Mouse (Mus musculus) heart, embryonic 14.5 days (tissue): ENCODE data around the gene Galt. TPM values are rescaled to one million over a fixed set of nuclear protein-coding genes. Genes with fewer than 3 reads are reported as not detected.

Experiments used
- ATAC-seq: fragments of 200-750 bp; cut with Nextera tagmentation; 2 replicates; pipeline ENCODE4 v1.8.0; 2017; ENCODE audit warnings: low read depth, moderate TSS enrichment; ENCODE audit not compliant: insufficient number of reproducible peaks, insufficient read depth, low FRiP score
- H3K27ac ChIP-seq, 2 experiments: fragments of 200-500 bp in 1 of 2; fragments of 300-500 bp in 1 of 2; sonication (generic) in 1 of 2; replicated peaks in 1 of 2; 2 replicates each; pipeline ENCODE4 v1.5.1; 2012 to 2014; ENCODE audit warnings: low read depth in 2 of 2, low read length in 2 of 2, control low read depth in 1 of 2, mild to moderate bottlenecking in 1 of 2, mixed read lengths in 1 of 2; ENCODE audit not compliant: control insufficient read depth in 1 of 2, insufficient read depth in 1 of 2
- H3K27me3 ChIP-seq: fragments of 300-500 bp; sonication (generic); 2 replicates; pipeline ENCODE4 v1.6.1; 2014; ENCODE audit warnings: mild to moderate bottlenecking, low read length, control low read depth; ENCODE audit not compliant: control insufficient read depth, insufficient read depth
- H3K36me3 ChIP-seq: fragments of 300-500 bp; sonication (generic); 2 replicates; pipeline ENCODE4 v1.6.1; 2014; ENCODE audit warnings: mild to moderate bottlenecking, control low read depth, low read length, mixed read lengths; ENCODE audit not compliant: control insufficient read depth, insufficient read depth
- H3K4me1 ChIP-seq, 2 experiments: fragments of 200-500 bp in 1 of 2; fragments of 300-500 bp in 1 of 2; sonication (generic) in 1 of 2; 2 replicates each; pipeline ENCODE4 v1.6.1; 2012 to 2014; ENCODE audit warnings: low read length in 2 of 2, control low read depth in 1 of 2, mixed read lengths in 1 of 2; ENCODE audit not compliant: control insufficient read depth in 2 of 2, insufficient read depth in 2 of 2
- H3K4me2 ChIP-seq: fragments of 300-500 bp; sonication (generic); 2 replicates; pipeline ENCODE4 v1.6.1; 2014; ENCODE audit warnings: mild to moderate bottlenecking, low read length
- H3K4me3 ChIP-seq, 2 experiments: fragments of 200-500 bp in 1 of 2; fragments of 300-500 bp in 1 of 2; sonication (generic) in 1 of 2; 2 replicates each; pipeline ENCODE4 v1.5.1; 2012 to 2014; ENCODE audit warnings: low read length in 2 of 2, mild to moderate bottlenecking in 2 of 2, control low read depth in 1 of 2, low read depth in 1 of 2, moderate library complexity in 1 of 2; ENCODE audit not compliant: control insufficient read depth in 1 of 2, insufficient read depth in 1 of 2
- H3K9ac ChIP-seq: fragments of 300-500 bp; sonication (generic); 2 replicates; pipeline ENCODE4 v1.6.1; 2014; ENCODE audit warnings: mild to moderate bottlenecking, low read length
- H3K9me3 ChIP-seq: fragments of 300-500 bp; sonication (generic); 2 replicates; pipeline ENCODE4 v1.6.1; 2016; ENCODE audit warnings: low read length, control low read depth; ENCODE audit not compliant: control insufficient read depth
- WGBS: fragments of 180-500 bp; shearing (Covaris S2); extraction: QIAGEN DNeasy Blood & Tissue Kit; methylation state at CpG from one replicate; pipeline ENCODE4 v1.1.7; 2014; 5-methylcytosine and 5-hydroxymethylcytosine counted together
- polyA plus RNA-seq: library from polyadenylated mRNA; unstranded; fragments of >200 nt; fragmentation: Nextera tagmentation; extraction: Ambion mirVana; gene quantifications from 2 replicates; pipeline ENCODE4 v1.2.1, GENCODE M21; 2014

Galt gene
- polyA plus RNA-seq, 1 experiment from 2014 or later: 59.6 TPM

- no peaks in the 10 kb centered on the region for H3K27me3 ChIP-seq
- peak overlapping the region; percentile 72; the same call in 1 of the 2 replicates for H3K9ac ChIP-seq
- no peak overlapping the region for H3K4me3 ChIP-seq
- peaks cover 34 to 50% of the 10 kb centered on the region in 2 experiments for H3K4me1 ChIP-seq
- H3K9me3 ChIP-seq: no peaks in the 10 kb centered on the region
- WGBS: 91% methylated on average over 4 of the region's 4 CpGs
- peak overlapping the region; percentile 96 to 98 for H3K27ac ChIP-seq
- peaks cover 28% of the 10 kb centered on the region for H3K36me3 ChIP-seq
- no peak for ATAC-seq
- H3K4me2 ChIP-seq: no peak overlapping the region
Measured at GRCm38 (mm10) chr4:41758701-41759100, 3.7 kb downstream of the Galt start.

GRCm38 (mm10) chr4:41759206-41759605 is 4.2 kb downstream of the Galt start:
- H3K9ac ChIP-seq: peak overlapping the region; percentile 72; the same call in 1 of the 2 replicates
- peaks cover 34 to 50% of the 10 kb centered on the region in 2 experiments for H3K4me1 ChIP-seq
- peak overlapping the region; percentile 96 to 98 for H3K27ac ChIP-seq
- no peaks in the 10 kb centered on the region for H3K9me3 ChIP-seq
- no peak for ATAC-seq
- no peak overlapping the region for H3K4me3 ChIP-seq
- peak overlapping the region; percentile 79 for H3K4me2 ChIP-seq
- 39% methylated on average over 9 of the region's 9 CpGs for WGBS
- peaks cover 28% of the 10 kb centered on the region for H3K36me3 ChIP-seq
- H3K27me3 ChIP-seq: no peaks in the 10 kb centered on the region

GRCm38 (mm10) chr4:41759656-41760287 is 4.7 kb downstream of the Galt start:
- H3K4me1 ChIP-seq: peaks cover 33 to 48% of the 10 kb centered on the region in 2 experiments
- H3K9me3 ChIP-seq: no peaks in the 10 kb centered on the region
- 11% methylated on average over 6 of the region's 6 CpGs for WGBS
- H3K4me3 ChIP-seq: peak overlapping the region; percentile 49 to 62
- H3K36me3 ChIP-seq: peaks cover 28% of the 10 kb centered on the region
- H3K27me3 ChIP-seq: no peaks in the 10 kb centered on the region
- peak overlapping the region; percentile 72 for H3K9ac ChIP-seq
- no peak; the same call in 1 of the 2 replicates for ATAC-seq
- peak overlapping the region; percentile 96 to 98 for H3K27ac ChIP-seq
- H3K4me2 ChIP-seq: peak overlapping the region; percentile 79

GRCm38 (mm10) chr4:41760288-41760721 is 5.3 kb downstream of the Galt start:
- peak; percentile 92 for ATAC-seq
- Histone ChIP-seq H3K4me3 (peak overlapping the region; percentile 49 to 62), H3K27ac (peak overlapping the region; percentile 96 to 98), H3K27me3 (no peaks in the 10 kb centered on the region), H3K4me2 (peak overlapping the region; percentile 79), H3K36me3 (peaks cover 28% of the 10 kb centered on the region), H3K9me3 (no peaks in the 10 kb centered on the region), H3K9ac (peak overlapping the region; percentile 72), H3K4me1 (peaks cover 30 to 46% of the 10 kb centered on the region in 2 experiments)
- 2% methylated on average over 14 of the region's 15 CpGs for WGBS

- Histone ChIP-seq H3K9ac (peak overlapping the region; percentile 72), H3K4me3 (peak overlapping the region; percentile 49 to 62), H3K27me3 (no peaks in the 10 kb centered on the region), H3K4me2 (peak overlapping the region; percentile 79), H3K27ac (peak overlapping the region; percentile 84 to 96), H3K36me3 (peaks cover 29% of the 10 kb centered on the region), H3K9me3 (no peaks in the 10 kb centered on the region), H3K4me1 (peaks cover 30 to 46% of the 10 kb centered on the region in 2 experiments)
- ATAC-seq: no peak
- 71% methylated on average over 4 of the region's 4 CpGs for WGBS
Measured at GRCm38 (mm10) chr4:41760911-41761310, 5.9 kb downstream of the Galt start.

- Histone ChIP-seq H3K9ac (peak overlapping the region; percentile 72), H3K4me1 (peaks cover 26 to 41% of the 10 kb centered on the region in 2 experiments), H3K9me3 (no peaks in the 10 kb centered on the region), H3K4me3 (peak overlapping the region; percentile 7 to 49; a peak in 3 of 4 replicates), H3K27ac (peak overlapping the region; percentile 84 to 96), H3K27me3 (no peaks in the 10 kb centered on the region), H3K36me3 (peaks cover 35% of the 10 kb centered on the region), H3K4me2 (peak overlapping the region; percentile 79)
- no peak for ATAC-seq
Measured at GRCm38 (mm10) chr4:41761680-41762079, 6.7 kb downstream of the Galt start.

GRCm38 (mm10) chr4:41762099-41762687 is 7.2 kb downstream of the Galt start:
- WGBS: 38% methylated on average over 8 of the region's 8 CpGs
- H3K4me3 ChIP-seq: peak overlapping the region; percentile 7 to 49; a peak in 3 of 4 replicates
- peak overlapping the region; percentile 72 for H3K9ac ChIP-seq
- no peaks in the 10 kb centered on the region for H3K9me3 ChIP-seq
- ATAC-seq: peak; percentile 46
- H3K36me3 ChIP-seq: peaks cover 35% of the 10 kb centered on the region
- no peaks in the 10 kb centered on the region for H3K27me3 ChIP-seq
- peak overlapping the region; percentile 79 for H3K4me2 ChIP-seq
- H3K4me1 ChIP-seq: peaks cover 26 to 40% of the 10 kb centered on the region in 2 experiments
- peak overlapping the region; percentile 84 to 96 for H3K27ac ChIP-seq
